Mouse (Mus musculus): ENCODE results near the gene Eef1g. TPM values are rescaled to one million over a fixed set of nuclear protein-coding genes. Genes with fewer than 3 reads are reported as not detected.

Eef1g gene
- total RNA-seq (2021) (100 to 1,000 TPM; 224 to 260 TPM), polyA plus RNA-seq (2012; rRNA removed) (191 and 291 TPM in 2 replicates)
- long read RNA-seq, transcript Eef1g-201 (10 exons, 1,864 nt), result major isoform, 170 of 185 reads
- long read RNA-seq, partial matches to known transcripts, result 12 of 185 reads
- long read RNA-seq, other reads (novel, unspliced or antisense), result 1 of 185 reads

- H3K79me2 ChIP-seq (replicated peaks; ENCODE audit: control insufficient read depth, insufficient read depth, low read length), result no peaks in the 10 kb centered on the region
- H3K36me3 ChIP-seq (ENCODE audit: control insufficient read depth, insufficient read depth, low read length), result peaks cover 8% of the 10 kb centered on the region; the same call in 1 of the 2 replicates
- H3K27ac ChIP-seq, result peak within 1 kb of the TSS; percentile 96
Measured at GRCm38 (mm10) chr19:8966590-8967372, at the start of gene Eef1g. Gene Eef1g (plus strand): TSS chr19:8967041.

GRCm38 (mm10) chr19:8919000-8919399 lies 47.8 kb upstream of the Eef1g start:
- Histone ChIP-seq H3K4me3 (no peak overlapping the region), H3K4me1 (ENCODE audit: control insufficient read depth, insufficient read depth, low read length) (peaks cover 4% of the 10 kb centered on the region), H3K79me2 (replicated peaks; ENCODE audit: control insufficient read depth, insufficient read depth, low read length) (no peaks in the 10 kb centered on the region), H3K27me3 (ENCODE audit: control insufficient read depth, insufficient read depth, low read length) (no peaks in the 10 kb centered on the region), H3K27ac (no peak overlapping the region), H3K36me3 (ENCODE audit: control insufficient read depth, insufficient read depth, low read length) (0 out of 2 replicates have a peak, but pooled peaks cover 3% of the 10 kb centered on the region), H3K9ac (ENCODE audit: low read depth, low read length) (no peak overlapping the region)
- DNase-seq, result no peak
- TF ChIP-seq EP300 (IDR thresholded peaks at IDR 0.05; ENCODE audit: insufficient read depth, low read depth, low read length), result no peak
- TF ChIP-seq POLR2A (IDR thresholded peaks at IDR 0.05; ENCODE audit: insufficient read depth, low read depth, low read length), result no peak
- no peak for TF ChIP-seq CTCF (IDR thresholded peaks at IDR 0.05)
- intact Hi-C loops (cut with DNase I), result no loop called here
- 89% methylated on average over 3 of the region's 3 CpGs for WGBS

More at GRCm38 (mm10) chr19:8966590-8967372, at the start of gene Eef1g:
- DNase-seq, result peak; percentile 96 to 100
- Histone ChIP-seq H3K4me3 (peak within 1 kb of the TSS; percentile 82), H3K27me3 (ENCODE audit: control insufficient read depth, insufficient read depth, low read length) (no peaks in the 10 kb centered on the region), H3K4me1 (ENCODE audit: control insufficient read depth, insufficient read depth, low read length) (peaks cover 5% of the 10 kb centered on the region), H3K9ac (ENCODE audit: low read depth, low read length) (peak within 1 kb of the TSS; percentile 79)
- intact Hi-C loops (cut with DNase I), result loop anchor here (5.0 kb wide), 1 partner anchor 94 kb away; the partner anchor contains the start of gene Ubxn1
- WGBS, result under 1% methylated on average over 52 of the region's 52 CpGs
- TF ChIP-seq EP300 (IDR thresholded peaks at IDR 0.05; ENCODE audit: insufficient read depth, low read depth, low read length) (peak; percentile 53), CTCF (IDR thresholded peaks at IDR 0.05) (no peak), POLR2A (IDR thresholded peaks at IDR 0.05; ENCODE audit: insufficient read depth, low read depth, low read length) (peak; percentile 88)

DNA sequence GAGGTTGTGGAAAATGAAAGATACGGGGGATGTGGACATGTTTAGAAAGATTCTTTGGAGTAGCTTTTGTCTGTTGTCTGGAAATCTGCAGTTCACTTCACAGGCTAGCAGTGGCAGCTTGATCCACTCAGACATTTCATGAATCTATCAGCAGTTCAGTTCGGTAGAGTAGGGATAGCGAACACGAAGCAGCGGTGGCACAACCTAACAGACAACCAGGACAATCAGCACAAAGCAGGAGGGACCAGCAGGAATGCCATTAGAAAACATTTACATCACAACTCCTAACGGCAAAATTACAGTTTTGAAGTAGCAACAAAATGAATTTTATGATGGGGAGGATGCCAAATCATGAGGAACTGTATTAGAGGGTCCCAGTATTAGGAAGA lies 47.2 kb upstream of the Eef1g start:
- H3K36me3 ChIP-seq (ENCODE audit: control insufficient read depth, insufficient read depth, low read length), result 0 out of 2 replicates have a peak, but pooled peaks cover 3% of the 10 kb centered on the region
- WGBS, result 65% methylated on average over 6 of the region's 6 CpGs
- intact Hi-C loops (cut with DNase I), result loop anchor here (2.0 kb wide), 1 partner anchor 21 kb away; the partner anchor contains the start of gene Ganab
- H3K4me3 ChIP-seq, result peak overlapping the region; percentile 94
- no peak for TF ChIP-seq POLR2A (IDR thresholded peaks at IDR 0.05; ENCODE audit: insufficient read depth, low read depth, low read length)
- TF ChIP-seq CTCF (IDR thresholded peaks at IDR 0.05), result no peak
- no peak for TF ChIP-seq EP300 (IDR thresholded peaks at IDR 0.05; ENCODE audit: insufficient read depth, low read depth, low read length)
- H3K79me2 ChIP-seq (replicated peaks; ENCODE audit: control insufficient read depth, insufficient read depth, low read length), result no peaks in the 10 kb centered on the region
- H3K27me3 ChIP-seq (ENCODE audit: control insufficient read depth, insufficient read depth, low read length), result no peaks in the 10 kb centered on the region
- peaks cover 4% of the 10 kb centered on the region for H3K4me1 ChIP-seq (ENCODE audit: control insufficient read depth, insufficient read depth, low read length)
- no peak for DNase-seq
- H3K9ac ChIP-seq (ENCODE audit: low read depth, low read length), result peak overlapping the region; percentile 25; the same call in 1 of the 2 replicates
- peak overlapping the region; percentile 95 for H3K27ac ChIP-seq

- Histone ChIP-seq H3K4me1 (ENCODE audit: control insufficient read depth, insufficient read depth, low read length) (peaks cover 4% of the 10 kb centered on the region), H3K27me3 (ENCODE audit: control insufficient read depth, insufficient read depth, low read length) (no peaks in the 10 kb centered on the region), H3K4me3 (peak within 1 kb of the TSS; percentile 94), H3K79me2 (replicated peaks; ENCODE audit: control insufficient read depth, insufficient read depth, low read length) (no peaks in the 10 kb centered on the region), H3K36me3 (ENCODE audit: control insufficient read depth, insufficient read depth, low read length) (0 out of 2 replicates have a peak, but pooled peaks cover 3% of the 10 kb centered on the region), H3K27ac (peak within 1 kb of the TSS; percentile 95), H3K9ac (ENCODE audit: low read depth, low read length) (peak within 1 kb of the TSS; percentile 93)
- 2% methylated on average over 50 of the region's 50 CpGs for WGBS
- peak; percentile 98 for DNase-seq
- intact Hi-C loops (cut with DNase I), result loop anchor here (2.0 kb wide), 1 partner anchor 21 kb away; the partner anchor contains the start of gene Ganab
- TF ChIP-seq EP300 (IDR thresholded peaks at IDR 0.05; ENCODE audit: insufficient read depth, low read depth, low read length), result peak; percentile 50; the same call in 1 of the 2 replicates
- TF ChIP-seq CTCF (IDR thresholded peaks at IDR 0.05), result no peak
- peak; percentile 99 for TF ChIP-seq POLR2A (IDR thresholded peaks at IDR 0.05; ENCODE audit: insufficient read depth, low read depth, low read length)
Measured at GRCm38 (mm10) chr19:8920073-8920736, 46.6 kb upstream of the Eef1g start, which contains the start of gene B3gat3. Gene B3gat3 (plus strand): TSS chr19:8920374.

DNA sequence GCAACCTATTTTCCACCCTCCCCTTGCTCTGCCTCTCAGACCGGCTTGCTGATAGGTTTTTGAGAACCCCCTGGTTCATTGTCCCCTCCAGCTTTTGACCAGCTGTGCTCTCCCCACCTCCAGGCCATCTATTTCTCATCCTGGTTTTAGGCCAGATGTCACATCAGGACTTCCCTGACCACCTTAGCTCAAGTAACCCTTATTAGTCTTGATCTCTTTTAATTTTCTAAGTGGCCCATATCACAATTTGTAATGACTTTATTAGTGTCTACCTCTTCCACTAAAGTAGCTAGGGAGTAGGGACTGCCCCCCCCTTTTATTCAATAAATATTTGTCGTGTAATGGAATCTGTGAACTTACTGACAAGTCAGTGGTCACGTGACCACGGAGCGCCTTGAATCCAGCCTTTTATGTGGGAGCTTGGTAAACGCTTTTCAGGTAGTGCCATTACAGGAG lies 46.0 kb upstream of the Eef1g start:
- TF ChIP-seq EP300 (IDR thresholded peaks at IDR 0.05; ENCODE audit: insufficient read depth, low read depth, low read length), result no peak
- no peak for TF ChIP-seq POLR2A (IDR thresholded peaks at IDR 0.05; ENCODE audit: insufficient read depth, low read depth, low read length)
- no peak for TF ChIP-seq CTCF (IDR thresholded peaks at IDR 0.05)
- intact Hi-C loops (cut with DNase I), result loop anchor here (2.0 kb wide), 1 partner anchor 22 kb away; the partner anchor contains the start of gene Ganab
- under 1% methylated on average over 6 of the region's 6 CpGs for WGBS
- H3K27me3 ChIP-seq (ENCODE audit: control insufficient read depth, insufficient read depth, low read length), result no peaks in the 10 kb centered on the region
- H3K4me1 ChIP-seq (ENCODE audit: control insufficient read depth, insufficient read depth, low read length), result peaks cover 4% of the 10 kb centered on the region
- 0 out of 2 replicates have a peak, but pooled peaks cover 3% of the 10 kb centered on the region for H3K36me3 ChIP-seq (ENCODE audit: control insufficient read depth, insufficient read depth, low read length)
- H3K27ac ChIP-seq, result peak overlapping the region; percentile 95
- H3K9ac ChIP-seq (ENCODE audit: low read depth, low read length), result peak overlapping the region; percentile 93
- peak overlapping the region; percentile 94 for H3K4me3 ChIP-seq
- DNase-seq, result no peak
- no peaks in the 10 kb centered on the region for H3K79me2 ChIP-seq (replicated peaks; ENCODE audit: control insufficient read depth, insufficient read depth, low read length)

All from heart, adult 2 months (tissue).